Mouse (Mus musculus) right cerebral cortex, adult 2 months (tissue): ENCODE results near the gene Gm3676.
"Not testable (repeated sequence)": the region's sequence is repeated elsewhere in the genome, so short reads cannot be mapped to it uniquely, and the experiment has no call there.

Experiments
- DNase-seq, 2 experiments: peaks; one replicate each; pipeline ENCODE4 v3.0.0; 2021 to 2022; ENCODE audit warnings: low spot score in 2 of 2

The Gm3676 gene

DNA sequence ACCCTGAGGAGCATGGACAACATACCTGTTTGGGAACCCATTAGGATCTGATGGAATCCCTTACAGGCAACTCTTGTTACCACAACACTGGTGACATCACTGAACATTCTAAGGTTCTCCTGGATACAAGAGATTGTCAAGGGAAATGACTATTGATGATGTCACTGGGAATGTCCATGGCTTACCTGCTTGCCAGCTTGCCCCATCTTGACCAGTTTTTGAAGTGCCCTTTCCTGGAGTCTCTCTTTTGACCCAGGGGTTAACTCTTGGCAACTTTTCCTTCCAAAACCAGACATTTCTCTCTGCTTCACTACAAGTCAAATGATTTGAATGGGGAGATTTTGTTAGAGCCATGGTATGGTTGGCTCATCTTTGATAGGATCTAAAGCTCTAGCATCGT is at the start of gene Gm3676:
Gene Gm3676 (minus strand): TSS at position 101 of the 400 bp plus-strand sequence.
- not testable (repeated sequence) for DNase-seq

DNA sequence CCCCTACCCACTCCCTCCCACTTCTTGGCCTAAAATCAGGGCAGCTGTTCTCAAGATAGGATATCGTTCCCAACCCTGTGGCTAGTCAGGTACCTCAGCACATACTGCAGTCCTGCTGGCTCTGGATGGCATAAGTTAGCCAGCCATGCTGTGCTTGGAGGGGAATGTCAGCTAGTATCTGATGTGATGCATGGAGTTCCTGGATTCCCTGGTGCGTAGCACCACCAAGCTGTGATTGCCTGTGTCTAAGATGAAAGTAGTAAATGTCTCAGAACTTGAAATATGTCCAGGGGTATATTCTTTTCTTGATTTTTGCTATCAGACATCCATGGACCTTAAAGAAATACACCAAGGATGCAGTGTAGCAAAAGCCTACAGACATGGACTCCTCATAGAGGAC is 1.9 kb upstream of the Gm3676 start:
- peak in 1 of 2 experiments; percentile 22 for DNase-seq

GRCm38 (mm10) chr14:41630144-41630543 is 16.1 kb downstream of the Gm3676 start:
- DNase-seq = not testable (repeated sequence)

DNA sequence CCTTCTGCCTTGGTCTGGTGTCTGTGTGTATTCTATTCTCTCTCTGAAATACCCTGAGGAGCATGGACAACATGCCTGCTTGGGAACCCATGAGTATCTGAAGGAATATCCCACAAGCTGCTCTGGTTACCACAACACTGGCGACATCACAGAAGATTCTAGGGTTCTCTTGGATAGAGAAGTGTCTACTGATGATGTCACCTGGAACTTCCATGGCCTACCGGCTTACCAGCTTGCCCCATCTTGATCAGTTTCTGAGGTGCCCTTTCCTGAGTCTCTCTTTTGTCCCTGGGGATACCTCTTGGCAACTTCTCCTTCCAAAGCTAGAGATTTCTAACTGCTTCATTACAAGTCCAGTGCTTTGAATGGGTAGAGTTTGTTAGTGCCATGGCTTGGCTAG is 21.8 kb downstream of the Gm3676 start, which contains the start of gene Gm3072:
Gene Gm3072 (minus strand): TSS at position 101 of the 400 bp plus-strand sequence.
- DNase-seq = not testable (repeated sequence)

DNA sequence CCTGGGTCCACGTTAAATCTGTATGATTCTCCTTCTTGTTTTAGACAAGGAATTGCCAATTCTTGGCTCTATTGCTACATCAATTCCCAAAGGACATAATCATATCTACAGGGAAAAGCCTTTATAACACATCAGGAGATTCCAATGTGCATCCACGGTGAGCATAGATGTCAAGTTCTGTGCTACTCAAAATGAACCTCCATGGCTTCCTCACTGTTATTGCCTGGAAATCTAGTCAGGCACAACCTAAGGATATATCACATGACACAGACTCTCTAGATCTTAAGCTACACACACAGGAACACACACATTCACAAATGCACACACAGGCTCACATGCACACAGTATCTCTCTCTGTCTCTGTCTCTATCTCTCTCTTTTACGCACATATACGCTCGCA is 23.8 kb downstream of the Gm3676 start:
- not testable (repeated sequence) for DNase-seq

GRCm38 (mm10) chr14:41610690-41611089 is 35.6 kb downstream of the Gm3676 start:
- DNase-seq = peak in 1 of 2 experiments; percentile 7

- DNase-seq = not testable (repeated sequence)
These were observed 45.4 kb downstream of the Gm3676 start for GRCm38 (mm10) chr14:41600935-41601334.
